Mouse (Mus musculus) MEL (cell line): Measurements from ENCODE around the gene Akt1s1. TPM values are rescaled to one million over a fixed set of nuclear protein-coding genes. Genes with fewer than 3 reads are reported as not detected.
A peak's percentile ranks its signal among the peaks of the same experiment; 100 is the strongest.

Source experiments
- DNase-seq: peaks from one replicate; pipeline ENCODE4 v3.0.0; 2011; ENCODE audit warnings: low read depth, low spot score
- H3K27ac ChIP-seq: 2 replicates; pipeline ENCODE4 v1.5.1; 2012; ENCODE audit warnings: low read depth, mild to moderate bottlenecking, control low read depth, low read length, moderate library complexity; ENCODE audit not compliant: control insufficient read depth
- H3K27me3 ChIP-seq, 2 experiments: fragments of 150-350 bp in 1 of 2; sonication (generic) in 1 of 2; 2 replicates each; pipeline ENCODE4 v1.6.1; 2012; ENCODE audit warnings: low read length in 2 of 2, mild to moderate bottlenecking in 2 of 2, improper control_type of control experiment in 1 of 2, moderate library complexity in 1 of 2; ENCODE audit not compliant: insufficient read depth in 2 of 2, control insufficient read depth in 1 of 2
- H3K36me3 ChIP-seq, 2 experiments: 2 replicates each; pipeline ENCODE4 v1.6.1; 2012 to 2014; ENCODE audit warnings: low read length in 2 of 2, improper control_type of control experiment in 1 of 2, inconsistent platforms in 1 of 2, mild to moderate bottlenecking in 1 of 2; ENCODE audit not compliant: insufficient read depth in 2 of 2, control insufficient read depth in 1 of 2
- H3K4me1 ChIP-seq, 2 experiments: fragments of 150-350 bp in 1 of 2; sonication (generic) in 1 of 2; 2 replicates each; pipeline ENCODE4 v1.6.1; 2012; ENCODE audit warnings: low read length in 2 of 2, improper control_type of control experiment in 1 of 2, mild to moderate bottlenecking in 1 of 2; ENCODE audit not compliant: insufficient read depth in 2 of 2, control insufficient read depth in 1 of 2
- H3K4me3 ChIP-seq, 2 experiments: fragments of 150-350 bp in 1 of 2; sonication (generic) in 1 of 2; 2 replicates each; pipeline ENCODE4 v1.5.1; 2012; ENCODE audit warnings: low read depth in 2 of 2, low read length in 2 of 2, mild to moderate bottlenecking in 2 of 2, moderate library complexity in 2 of 2, control low read depth in 1 of 2, improper control_type of control experiment in 1 of 2; ENCODE audit not compliant: control insufficient read depth in 1 of 2, insufficient read depth in 1 of 2
- H3K79me2 ChIP-seq: 2 replicates; pipeline ENCODE4 v1.6.1; 2012; ENCODE audit warnings: mild to moderate bottlenecking, low read length, moderate library complexity; ENCODE audit not compliant: control insufficient read depth, poor library complexity, insufficient read depth
- H3K9ac ChIP-seq: 2 replicates; pipeline ENCODE4 v1.6.1; 2012; ENCODE audit warnings: low read depth, mild to moderate bottlenecking, control low read depth, low read length, moderate library complexity; ENCODE audit not compliant: control insufficient read depth, poor library complexity, severe bottlenecking
- H3K9me3 ChIP-seq: fragments of 150-350 bp; sonication (generic); replicated peaks from 2 replicates; pipeline ENCODE4 v1.6.1; 2012; ENCODE audit warnings: mild to moderate bottlenecking, low read length, improper control_type of control experiment, moderate library complexity; ENCODE audit not compliant: insufficient read depth
- CHD1 ChIP-seq: IDR thresholded peaks from 2 replicates; pipeline ENCODE4 v1.6.1; 2012; ENCODE audit warnings: low read depth, mild to moderate bottlenecking, inconsistent platforms, low read length, improper control_type of control experiment
- CHD2 ChIP-seq: IDR thresholded peaks from 2 replicates; pipeline ENCODE4 v1.6.1; 2011; ENCODE audit warnings: low read length, improper control_type of control experiment
- E2F4 ChIP-seq: IDR thresholded peaks from 2 replicates; pipeline ENCODE4 v1.6.1; 2011; ENCODE audit warnings: low read depth, low read length, improper control_type of control experiment, borderline replicate concordance
- ELF1 ChIP-seq: IDR thresholded peaks from 2 replicates; pipeline ENCODE4 v1.6.1; 2014; ENCODE audit warnings: low read depth, mild to moderate bottlenecking, inconsistent platforms, low read length, improper control_type of control experiment, moderate library complexity
- EP300 ChIP-seq, 2 experiments: IDR thresholded peaks; 2 replicates each; pipeline ENCODE4 v1.6.1; 2011; ENCODE audit warnings: improper control_type of control experiment in 2 of 2, low read length in 2 of 2, low read depth in 1 of 2, mild to moderate bottlenecking in 1 of 2
- ETS1 ChIP-seq: IDR thresholded peaks from 2 replicates; pipeline ENCODE4 v1.6.1; 2012; ENCODE audit warnings: low read depth, mild to moderate bottlenecking, inconsistent platforms, low read length, improper control_type of control experiment, moderate library complexity
- GABPA ChIP-seq: IDR thresholded peaks from 2 replicates; pipeline ENCODE4 v1.6.1; 2012; ENCODE audit warnings: low read depth, mild to moderate bottlenecking, inconsistent platforms, low read length, improper control_type of control experiment, moderate library complexity
- GATA1 ChIP-seq: IDR thresholded peaks from 2 replicates; pipeline ENCODE4 v1.6.1; 2011; ENCODE audit warnings: low read depth, low read length, improper control_type of control experiment
- HCFC1 ChIP-seq: IDR thresholded peaks from 2 replicates; pipeline ENCODE4 v1.6.1; 2012; ENCODE audit warnings: low read depth, mild to moderate bottlenecking, inconsistent platforms, low read length, improper control_type of control experiment, moderate library complexity
- KAT2A ChIP-seq: conservative IDR thresholded peaks from 2 replicates; pipeline ENCODE4 v1.6.1; 2012; ENCODE audit warnings: low read depth, low read length, improper control_type of control experiment, inconsistent platforms
- MAFK ChIP-seq: IDR thresholded peaks from 2 replicates; pipeline ENCODE4 v1.6.1; 2011; ENCODE audit warnings: low read depth, mild to moderate bottlenecking, low read length, improper control_type of control experiment, borderline replicate concordance
- MAX ChIP-seq: IDR thresholded peaks from 2 replicates; pipeline ENCODE4 v1.6.1; 2011; ENCODE audit warnings: low read length, improper control_type of control experiment
- MEF2A ChIP-seq: IDR thresholded peaks from 2 replicates; pipeline ENCODE4 v1.6.1; 2014; ENCODE audit warnings: low read depth, mild to moderate bottlenecking, inconsistent platforms, low read length, improper control_type of control experiment; ENCODE audit not compliant: poor library complexity, insufficient replicate concordance, severe bottlenecking; ENCODE audit errors: extremely low read depth
- MYB ChIP-seq: IDR thresholded peaks from 2 replicates; pipeline ENCODE4 v1.6.1; 2011; ENCODE audit warnings: mild to moderate bottlenecking, low read depth, low read length, improper control_type of control experiment
- MYC ChIP-seq: IDR thresholded peaks from 2 replicates; pipeline ENCODE4 v1.6.1; 2011; ENCODE audit warnings: low read depth, mild to moderate bottlenecking, low read length, improper control_type of control experiment, moderate library complexity
- NELFE ChIP-seq: IDR thresholded peaks from 2 replicates; pipeline ENCODE4 v1.6.1; 2011; ENCODE audit warnings: low read depth, low read length, improper control_type of control experiment
- NRF1 ChIP-seq: IDR thresholded peaks from 2 replicates; pipeline ENCODE4 v1.6.1; 2014; ENCODE audit warnings: low read depth, mild to moderate bottlenecking, inconsistent platforms, low read length, improper control_type of control experiment, moderate library complexity; ENCODE audit not compliant: poor library complexity, insufficient read depth, severe bottlenecking
- POLR2A ChIP-seq, 2 experiments: IDR thresholded peaks; 2 replicates each; pipeline ENCODE4 v1.6.1; 2011 to 2012; ENCODE audit warnings: low read length in 2 of 2, mild to moderate bottlenecking in 2 of 2, control low read depth in 1 of 2, improper control_type of control experiment in 1 of 2, low read depth in 1 of 2, moderate library complexity in 1 of 2; ENCODE audit not compliant: control insufficient read depth in 1 of 2, insufficient read depth in 1 of 2, poor library complexity in 1 of 2
- POLR2AphosphoS2 ChIP-seq: IDR thresholded peaks from 2 replicates; pipeline ENCODE4 v1.6.1; 2011; ENCODE audit warnings: low read length, improper control_type of control experiment
- RAD21 ChIP-seq: IDR thresholded peaks from 2 replicates; pipeline ENCODE4 v1.6.1; 2011; ENCODE audit warnings: mild to moderate bottlenecking, low read depth, low read length, improper control_type of control experiment
- SIN3A ChIP-seq: IDR thresholded peaks from 2 replicates; pipeline ENCODE4 v1.6.1; 2012; ENCODE audit warnings: low read length, improper control_type of control experiment, inconsistent platforms
- SMC3 ChIP-seq: IDR thresholded peaks from 2 replicates; pipeline ENCODE4 v1.6.1; 2011; ENCODE audit warnings: low read depth, low read length, improper control_type of control experiment
- TAL1 ChIP-seq: IDR thresholded peaks from 2 replicates; pipeline ENCODE4 v1.6.1; 2012; ENCODE audit warnings: mild to moderate bottlenecking, inconsistent platforms, low read length, moderate library complexity, mixed read lengths
- TBP ChIP-seq: IDR thresholded peaks from 2 replicates; pipeline ENCODE4 v1.8.0; 2011; ENCODE audit warnings: low read depth, low read length, improper control_type of control experiment
- TCF12 ChIP-seq: IDR thresholded peaks from 2 replicates; pipeline ENCODE4 v1.6.1; 2014; ENCODE audit warnings: low read depth, mild to moderate bottlenecking, inconsistent platforms, low read length, improper control_type of control experiment, moderate library complexity
- UBTF ChIP-seq: IDR thresholded peaks from 2 replicates; pipeline ENCODE4 v1.6.1; 2012; ENCODE audit warnings: low read depth, mild to moderate bottlenecking, inconsistent platforms, low read length, improper control_type of control experiment, moderate library complexity, borderline replicate concordance; ENCODE audit not compliant: insufficient read depth
- USF2 ChIP-seq, 2 experiments: IDR thresholded peaks; 2 replicates each; pipeline ENCODE4 v1.6.1; 2011 to 2012; ENCODE audit warnings: improper control_type of control experiment in 2 of 2, low read length in 2 of 2, borderline replicate concordance in 1 of 2, inconsistent platforms in 1 of 2, low read depth in 1 of 2, mild to moderate bottlenecking in 1 of 2; ENCODE audit not compliant: insufficient read depth in 1 of 2
- ZMIZ1 ChIP-seq: IDR thresholded peaks from 2 replicates; pipeline ENCODE4 v1.6.1; 2012; ENCODE audit warnings: low read depth, mild to moderate bottlenecking, inconsistent platforms, low read length, improper control_type of control experiment, moderate library complexity
- ZNF384 ChIP-seq: IDR thresholded peaks from 2 replicates; pipeline ENCODE4 v1.6.1; 2012; ENCODE audit warnings: low read depth, mild to moderate bottlenecking, inconsistent platforms, low read length, improper control_type of control experiment
- polyA plus RNA-seq, 2 experiments: library from polyadenylated mRNA; stranded (reverse) in 1 of 2; unstranded in 1 of 2; fragments of >175 nt in 1 of 2; fragments of >200 nt in 1 of 2; gene quantifications; 2 replicates each; pipeline versions ENCODE4 v1.2.1 to v1.2.4; 2012; ENCODE audit warnings: low replicate concordance in 2 of 2, low read depth in 1 of 2; ENCODE audit not compliant: insufficient read length in 2 of 2, insufficient read depth in 1 of 2, missing spikeins in 1 of 2
- total RNA-seq: library from RNA; depleted of rRNA; stranded (reverse); fragments of 300-350 nt; gene quantifications from 2 replicates; pipeline ENCODE4 v1.2.3, GENCODE M21; 2012

The Akt1s1 gene
- total and polyA plus RNA-seq, 3 experiments: 37.3 to 71.8 TPM; not detected in 1

DNA sequence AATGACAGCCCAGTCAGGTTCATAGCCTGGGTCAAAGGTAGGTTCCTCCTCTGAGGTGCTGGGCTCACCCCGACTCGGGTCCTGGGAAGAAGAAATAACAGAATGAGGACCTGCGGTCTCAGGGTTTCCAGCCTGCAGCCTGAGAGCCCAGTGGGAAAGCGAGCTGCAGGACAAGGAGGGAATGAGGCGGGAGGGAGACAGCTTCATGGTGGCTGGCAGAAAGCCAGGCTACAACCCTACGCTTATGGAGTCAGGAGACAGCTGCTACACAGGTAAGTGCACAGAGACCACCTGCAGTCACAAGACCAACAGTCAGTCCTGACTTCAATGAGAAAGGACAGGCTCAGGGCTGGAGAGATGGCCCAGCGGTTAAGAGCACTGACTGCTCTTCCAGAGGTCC is 2.0 kb upstream of the Akt1s1 start:
- Histone ChIP-seq H3K4me3 (no peak overlapping the region), H3K36me3 (peaks cover 0 to 5% of the 10 kb centered on the region in 2 experiments; a peak in 1 of 4 replicates), H3K27ac (no peak overlapping the region), H3K4me1 (peaks cover 0 to 13% of the 10 kb centered on the region in 2 experiments; a peak in 2 of 4 replicates), H3K79me2 (peaks cover 25% of the 10 kb centered on the region), H3K9me3 (no peaks in the 10 kb centered on the region), H3K9ac (no peak overlapping the region), H3K27me3 (no peaks in the 10 kb centered on the region)
- no peak for DNase-seq
- no peak for TF ChIP-seq CHD2
- TF ChIP-seq TCF12: no peak
- no peak for TF ChIP-seq POLR2A (IDR thresholded peaks at IDR 0.05; ENCODE audit: control insufficient read depth in 1 of 2, insufficient read depth in 1 of 2, low read depth in 1 of 2, low read length in 2 of 2, poor library complexity in 1 of 2)
- TF ChIP-seq TAL1: no peak
- no peak for TF ChIP-seq SIN3A
- no peak for TF ChIP-seq ELF1
- TF ChIP-seq ZNF384: no peak
- no peak for TF ChIP-seq USF2 (IDR thresholded peaks at IDR 0.05; ENCODE audit: borderline replicate concordance in 1 of 2, insufficient read depth in 1 of 2, low read depth in 1 of 2, low read length in 2 of 2)
- TF ChIP-seq UBTF: no peak
- TF ChIP-seq HCFC1: no peak
- no peak for TF ChIP-seq MYC
- TF ChIP-seq GATA1: no peak
- no peak for TF ChIP-seq GABPA
- TF ChIP-seq ZMIZ1: no peak
- TF ChIP-seq RAD21: no peak
- no peak for TF ChIP-seq NRF1
- no peak for TF ChIP-seq MAFK
- no peak for TF ChIP-seq MEF2A

DNA sequence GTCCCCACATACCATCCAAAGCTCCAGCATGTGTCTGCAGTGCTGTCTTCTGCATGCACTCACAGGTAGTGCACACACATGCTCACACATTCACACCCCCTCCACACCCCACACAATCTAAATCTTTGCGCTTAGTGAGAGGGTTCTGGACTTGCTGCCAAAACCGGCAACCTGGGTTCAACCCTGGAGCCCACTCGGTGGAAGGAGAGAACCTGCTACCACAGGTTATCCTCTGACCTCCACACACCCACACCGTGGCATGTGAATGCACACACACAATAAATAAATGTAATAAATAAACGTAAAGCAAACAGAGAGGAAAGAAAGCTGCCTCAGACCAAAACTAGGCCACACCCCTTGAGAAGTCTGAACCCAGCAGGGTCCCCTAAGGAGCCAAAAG is 1.0 kb upstream of the Akt1s1 start:
- Histone ChIP-seq H3K36me3 (peaks cover 0 to 5% of the 10 kb centered on the region in 2 experiments; a peak in 1 of 4 replicates), H3K9me3 (no peaks in the 10 kb centered on the region), H3K4me3 (peak overlapping the region; percentile 78 to 96), H3K9ac (peak overlapping the region; percentile 33), H3K27ac (no peak overlapping the region), H3K27me3 (no peaks in the 10 kb centered on the region), H3K4me1 (peaks cover 0 to 13% of the 10 kb centered on the region in 2 experiments; a peak in 2 of 4 replicates), H3K79me2 (peaks cover 28% of the 10 kb centered on the region)
- no peak for DNase-seq
- TF ChIP-seq POLR2AphosphoS2: no peak
- TF ChIP-seq NELFE: no peak
- TF ChIP-seq CHD2: no peak
- TF ChIP-seq MAX: no peak
- TF ChIP-seq SIN3A: no peak
- no peak for TF ChIP-seq MYB
- TF ChIP-seq RAD21: no peak
- no peak for TF ChIP-seq TBP
- no peak for TF ChIP-seq CHD1
- no peak for TF ChIP-seq HCFC1
- no peak for TF ChIP-seq E2F4
- TF ChIP-seq TAL1: no peak
- no peak for TF ChIP-seq SMC3
- TF ChIP-seq GATA1: no peak
- TF ChIP-seq ZMIZ1: no peak
- TF ChIP-seq KAT2A: no peak
- TF ChIP-seq EP300 (IDR thresholded peaks at IDR 0.05; ENCODE audit: low read depth in 1 of 2, low read length in 2 of 2): no peak
- no peak for TF ChIP-seq ETS1
